Mouse (Mus musculus): ENCODE data around the gene Phb2. TPM values are rescaled to one million over a fixed set of nuclear protein-coding genes. Genes with fewer than 3 reads are reported as not detected.

The Phb2 gene
- polyA plus RNA-seq, 1 experiment from 2014 or later: 242 TPM

DNA sequence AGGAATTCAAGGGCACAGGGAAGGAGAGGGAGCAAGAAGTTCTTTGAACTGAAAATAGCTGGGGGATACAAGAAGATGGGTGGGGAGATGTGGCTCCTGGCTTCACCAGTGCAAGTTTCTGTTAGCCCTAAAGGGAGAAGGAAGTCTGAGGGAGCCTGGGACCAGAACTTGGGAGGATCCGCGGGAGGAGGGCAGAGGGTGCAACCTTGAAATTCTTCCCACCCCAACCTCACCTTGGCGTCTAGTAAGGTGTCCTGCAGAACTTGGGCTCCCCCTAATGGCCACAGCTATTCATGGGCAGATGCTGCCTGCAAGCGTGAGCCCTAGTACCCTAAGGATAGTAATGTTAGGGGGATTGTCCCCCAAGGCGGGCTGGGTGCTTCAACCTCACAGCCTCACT, 47.1 kb downstream of the Phb2 start:
- WGBS: 1% methylated on average over 5 of the region's 5 CpGs
- Histone ChIP-seq H3K9ac (replicated peaks; ENCODE audit: low read depth, low read length) (no peak overlapping the region), H3K27ac (ENCODE audit: low read depth, low read length) (no peak overlapping the region)

DNA sequence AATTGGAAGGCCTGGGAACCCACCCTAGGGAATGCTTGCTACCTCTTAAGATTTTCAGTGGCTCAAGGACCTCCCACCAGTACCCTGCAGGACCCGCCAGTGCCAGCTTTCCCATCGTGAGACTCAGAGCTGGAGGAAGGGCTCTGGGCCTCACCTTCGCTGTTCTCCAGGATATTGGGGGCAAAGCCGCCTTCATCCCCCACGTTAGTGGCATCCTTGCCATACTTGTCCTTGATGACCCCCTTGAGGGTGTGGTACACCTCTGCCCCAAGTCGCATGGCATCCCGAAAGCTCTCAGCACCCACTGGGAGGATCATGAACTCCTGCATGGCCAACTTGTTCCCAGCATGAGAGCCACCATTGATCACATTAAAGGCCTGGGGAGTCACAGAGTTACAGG, 53.8 kb downstream of the Phb2 start:
- WGBS: 85% methylated on average over 7 of the region's 7 CpGs
- no peak overlapping the region for H3K4me2 ChIP-seq (ENCODE audit: low read depth, low read length)
- H3K4me3 ChIP-seq (ENCODE audit: low read depth, low read length): no peak overlapping the region
- H3K27me3 ChIP-seq (ENCODE audit: control insufficient read depth, insufficient read depth, low read length): no peaks in the 10 kb centered on the region; the same call in 1 of the 2 replicates
- no peaks in the 10 kb centered on the region for H3K9me3 ChIP-seq (ENCODE audit: control insufficient read depth, low read length)
- H3K36me3 ChIP-seq (ENCODE audit: control insufficient read depth, insufficient read depth, low read length): no peaks in the 10 kb centered on the region
- H3K27ac ChIP-seq (ENCODE audit: low read depth, low read length): no peak overlapping the region
- H3K9ac ChIP-seq (replicated peaks; ENCODE audit: low read depth, low read length): no peak overlapping the region
- ATAC-seq (ENCODE audit: low read depth): no peak
- H3K4me1 ChIP-seq (ENCODE audit: control insufficient read depth, insufficient read depth, low read length): peaks cover 9% of the 10 kb centered on the region

More for the DNA sequence above, 47.1 kb downstream of the Phb2 start:
- ATAC-seq (ENCODE audit: low read depth): no peak
- Histone ChIP-seq H3K27me3 (ENCODE audit: control insufficient read depth, insufficient read depth, low read length) (no peaks in the 10 kb centered on the region), H3K4me2 (ENCODE audit: low read depth, low read length) (no peak overlapping the region), H3K4me3 (ENCODE audit: low read depth, low read length) (no peak overlapping the region), H3K9me3 (ENCODE audit: control insufficient read depth, low read length) (no peaks in the 10 kb centered on the region), H3K4me1 (ENCODE audit: control insufficient read depth, insufficient read depth, low read length) (peaks cover 33% of the 10 kb centered on the region; the same call in 1 of the 2 replicates), H3K36me3 (ENCODE audit: control insufficient read depth, insufficient read depth, low read length) (no peaks in the 10 kb centered on the region)

MicroRNA genes within 50 kb of the gene (microRNA counts, 519-probe panel; counts per million panel counts)
- microRNA mmu-miR-141 (not detected), microRNA mmu-miR-200c (not detected)

Small RNA genes lying within 50 kb of the gene (microRNA-seq; reads per million reads assigned to microRNA genes)
- gene Mir141: 1.1 reads per million
- gene Mir200c: 5.4 reads per million, percentile 10 among the genes with 10 or more reads in this experiment

Other genes starting within 250 kb of the Phb2 start
- 90.4 and 96.1 TPM in 2 replicates for gene Clstn3, start 247.5 kb upstream of the Phb2 start, polyA plus RNA-seq (2014; fragmentation: Nextera tagmentation; extraction: Ambion mirVana)
- gene C1rl, start 219.2 kb upstream of the Phb2 start, polyA plus RNA-seq (2014; fragmentation: Nextera tagmentation; extraction: Ambion mirVana): 0.22 and 0.29 TPM in 2 replicates
- gene C1ra, start 199.9 kb upstream of the Phb2 start, polyA plus RNA-seq (2014; fragmentation: Nextera tagmentation; extraction: Ambion mirVana): 0.11 and 0.33 TPM in 2 replicates
- gene C1s1, start 170.0 kb upstream of the Phb2 start, polyA plus RNA-seq (2014; fragmentation: Nextera tagmentation; extraction: Ambion mirVana): 0.72 and 0.75 TPM in 2 replicates
- gene C1rb, start 142.0 kb upstream of the Phb2 start, polyA plus RNA-seq (2014; fragmentation: Nextera tagmentation; extraction: Ambion mirVana): not detected in 2 replicates
- 0.16 TPM in 1 of 2 replicates, not detected in the other for gene C1s2, start 76.3 kb upstream of the Phb2 start, polyA plus RNA-seq (2014; fragmentation: Nextera tagmentation; extraction: Ambion mirVana)
- gene Lpcat3, start 49.3 kb upstream of the Phb2 start, polyA plus RNA-seq (2014; fragmentation: Nextera tagmentation; extraction: Ambion mirVana): 40.0 and 44.7 TPM in 2 replicates
- 94.2 and 99.8 TPM in 2 replicates for gene Emg1, start 158 bp upstream of the Phb2 start, polyA plus RNA-seq (2014; fragmentation: Nextera tagmentation; extraction: Ambion mirVana)
- 2.6 and 4.4 TPM in 2 replicates for gene Ptpn6, start 26.4 kb downstream of the Phb2 start, polyA plus RNA-seq (2014; fragmentation: Nextera tagmentation; extraction: Ambion mirVana)
- gene Grcc10, start 29.0 kb downstream of the Phb2 start, polyA plus RNA-seq (2014; fragmentation: Nextera tagmentation; extraction: Ambion mirVana): 634 and 689 TPM in 2 replicates
- not detected in 2 replicates for gene Gm45234, start 43.7 kb downstream of the Phb2 start, polyA plus RNA-seq (2014; fragmentation: Nextera tagmentation; extraction: Ambion mirVana)
- 21.5 and 27.5 TPM in 2 replicates for gene Atn1, start 44.2 kb downstream of the Phb2 start, polyA plus RNA-seq (2014; fragmentation: Nextera tagmentation; extraction: Ambion mirVana)
- gene Eno2, start 57.3 kb downstream of the Phb2 start, polyA plus RNA-seq (2014; fragmentation: Nextera tagmentation; extraction: Ambion mirVana): 154 and 205 TPM in 2 replicates
- gene Lrrc23, start 67.4 kb downstream of the Phb2 start, polyA plus RNA-seq (2014; fragmentation: Nextera tagmentation; extraction: Ambion mirVana): 0.67 and 0.92 TPM in 2 replicates
- gene Spsb2, start 96.3 kb downstream of the Phb2 start, polyA plus RNA-seq (2014; fragmentation: Nextera tagmentation; extraction: Ambion mirVana): 3.9 and 4.4 TPM in 2 replicates
- gene Tpi1, start 102.0 kb downstream of the Phb2 start, polyA plus RNA-seq (2014; fragmentation: Nextera tagmentation; extraction: Ambion mirVana): 393 and 412 TPM in 2 replicates
- 162 and 171 TPM in 2 replicates for gene Usp5, start 117.1 kb downstream of the Phb2 start, polyA plus RNA-seq (2014; fragmentation: Nextera tagmentation; extraction: Ambion mirVana)
- gene Cdca3, start 117.2 kb downstream of the Phb2 start, polyA plus RNA-seq (2014; fragmentation: Nextera tagmentation; extraction: Ambion mirVana): 16.8 and 16.9 TPM in 2 replicates
- gene Gnb3, start 127.9 kb downstream of the Phb2 start, polyA plus RNA-seq (2014; fragmentation: Nextera tagmentation; extraction: Ambion mirVana): 0.44 and 0.54 TPM in 2 replicates
- 19.1 and 23.7 TPM in 2 replicates for gene P3h3, start 145.4 kb downstream of the Phb2 start, polyA plus RNA-seq (2014; fragmentation: Nextera tagmentation; extraction: Ambion mirVana)
- gene Gpr162, start 151.6 kb downstream of the Phb2 start, polyA plus RNA-seq (2014; fragmentation: Nextera tagmentation; extraction: Ambion mirVana): 11.2 and 14.2 TPM in 2 replicates
- gene Cd4, start 175.9 kb downstream of the Phb2 start, polyA plus RNA-seq (2014; fragmentation: Nextera tagmentation; extraction: Ambion mirVana): 0.12 TPM in 1 of 2 replicates, not detected in the other
- 2.6 and 3.4 TPM in 2 replicates for gene Lag3, start 199.4 kb downstream of the Phb2 start, polyA plus RNA-seq (2014; fragmentation: Nextera tagmentation; extraction: Ambion mirVana)
- gene Ptms, start 207.8 kb downstream of the Phb2 start, polyA plus RNA-seq (2014; fragmentation: Nextera tagmentation; extraction: Ambion mirVana): 664 and 670 TPM in 2 replicates
- gene Mlf2, start 219.1 kb downstream of the Phb2 start, polyA plus RNA-seq (2014; fragmentation: Nextera tagmentation; extraction: Ambion mirVana): 560 and 584 TPM in 2 replicates